In the genomic region with DNA sequence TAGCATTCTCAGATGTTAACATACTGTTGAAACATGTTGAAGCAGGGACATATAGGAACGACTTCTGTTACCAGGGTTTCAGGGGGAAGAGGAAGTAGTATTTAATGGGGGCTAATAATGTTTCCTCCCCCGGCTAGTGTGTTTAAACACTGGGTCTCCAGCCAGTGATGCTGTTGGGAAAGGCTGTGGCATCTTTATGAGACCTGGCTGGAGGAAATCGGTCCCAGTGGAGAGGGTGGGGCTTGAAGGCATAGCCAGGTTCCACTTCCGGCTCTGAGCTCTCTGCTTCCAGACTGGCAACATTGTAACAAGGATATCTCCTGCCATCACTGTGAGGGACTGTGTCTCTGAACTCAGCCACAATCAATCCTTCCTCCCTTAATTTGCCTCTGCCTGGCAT, we compare ENCODE assay signal across 11 mouse cellular contexts.
DNase-seq lines count a peak whose midpoint lies in the region; ATAC-seq and TF ChIP-seq lines count a peak whose summit lies in the region.
"Had no signal": no experiment of that assay in that cellular context is flagged by ENCODE, and none has a peak within 500 bp of the region (broad histone marks: within the 10 kb centered on the region; RNA-seq: fewer than 3 reads in every experiment).

No protein-coding gene starts in this region.

- 0 out of 2 replicates have a peak, but pooled peaks cover 6% of the 10 kb centered on the region for H3K9me3 ChIP-seq in lung, embryonic 15.5 days
- H3K9me3 ChIP-seq in stomach, embryonic 15.5 days, result no peaks in the 10 kb centered on the region

- H3K4me2 ChIP-seq in lung, embryonic 15.5 days, result no peak overlapping the region; the same call in 1 of the 2 replicates
- no peak overlapping the region for H3K4me2 ChIP-seq in stomach, embryonic 15.5 days

- intact Hi-C loops in heart, adult 2 months (cut with DNase I), result loop anchor here (2.0 to 5.0 kb wide), 3 partner anchors 38 to 122 kb away; no protein-coding TSS in a partner anchor

- TF ChIP-seq CTCF in heart, adult 2 months (IDR thresholded peaks at IDR 0.05), result no peak

- H3K27me3 ChIP-seq in heart, adult 2 months (ENCODE audit: control insufficient read depth, insufficient read depth, low read length), result no peaks in the 10 kb centered on the region
- no peaks in the 10 kb centered on the region for H3K27me3 ChIP-seq in lung, embryonic 15.5 days
- no peaks in the 10 kb centered on the region for H3K27me3 ChIP-seq in stomach, embryonic 15.5 days (replicated peaks)

- DNase-seq in heart, adult 2 months, result no peak
- no peak for DNase-seq in heart, adult 8-10 months (ENCODE audit: low spot score)
- no peak for DNase-seq in lung, postnatal 4 days
- DNase-seq in kidney, postnatal 10 days, result peak; percentile 67
- DNase-seq in thymus, postnatal 10 days (ENCODE audit: low spot score in 2 of 2), result no peak
- no peak for DNase-seq in frontal cortex, postnatal 25 days (ENCODE audit: low spot score in 2 of 2)
- DNase-seq: cerebellum, adult 11-12 months had no signal

- no peak for TF ChIP-seq POLR2A in heart, adult 2 months (IDR thresholded peaks at IDR 0.05; ENCODE audit: insufficient read depth, low read depth, low read length)

- H3K27ac ChIP-seq in heart, adult 2 months, result peak overlapping the region; percentile 54
- H3K27ac ChIP-seq in lung, embryonic 15.5 days, result peak overlapping the region; percentile 64
- H3K27ac ChIP-seq in stomach, embryonic 15.5 days, result peak overlapping the region; percentile 27; the same call in 1 of the 2 replicates
- H3K27ac ChIP-seq: left cerebral cortex, adult 2 months had no signal

- H3K4me3 ChIP-seq in heart, adult 2 months, result no peak overlapping the region
- H3K4me3 ChIP-seq in lung, embryonic 15.5 days, result no peak overlapping the region
- no peak overlapping the region for H3K4me3 ChIP-seq in stomach, embryonic 15.5 days (replicated peaks)
- H3K4me3 ChIP-seq: left cerebral cortex, adult 2 months; midbrain, embryonic 10.5 days had no signal

- ATAC-seq in lung, embryonic 15.5 days (ENCODE audit: borderline replicate concordance, extremely low read depth, low FRiP score, low TSS enrichment), result no peak
- no peak for ATAC-seq in stomach, embryonic 15.5 days (ENCODE audit: insufficient read depth, low FRiP score, low read depth)

- TF ChIP-seq EP300 in heart, adult 2 months (IDR thresholded peaks at IDR 0.05; ENCODE audit: insufficient read depth, low read depth, low read length), result 0 out of 2 replicates have a peak, but pooled peaks have one; percentile 13

- no peaks in the 10 kb centered on the region for H3K36me3 ChIP-seq in heart, adult 2 months (ENCODE audit: control insufficient read depth, insufficient read depth, low read length)
- H3K36me3 ChIP-seq in lung, embryonic 15.5 days, result no peaks in the 10 kb centered on the region
- no peaks in the 10 kb centered on the region for H3K36me3 ChIP-seq in stomach, embryonic 15.5 days
- H3K36me3 ChIP-seq: midbrain, embryonic 10.5 days had no signal

- H3K9ac ChIP-seq in heart, adult 2 months (ENCODE audit: low read depth, low read length), result no peak overlapping the region
- H3K9ac ChIP-seq in lung, embryonic 15.5 days, result no peak overlapping the region
- no peak overlapping the region for H3K9ac ChIP-seq in stomach, embryonic 15.5 days

- H3K4me1 ChIP-seq in heart, adult 2 months (ENCODE audit: control insufficient read depth, insufficient read depth, low read length), result peaks cover 19% of the 10 kb centered on the region
- peaks cover 13% of the 10 kb centered on the region for H3K4me1 ChIP-seq in lung, embryonic 15.5 days
- 0 out of 2 replicates have a peak, but pooled peaks cover 7% of the 10 kb centered on the region for H3K4me1 ChIP-seq in stomach, embryonic 15.5 days
- H3K4me1 ChIP-seq: midbrain, embryonic 10.5 days had no signal

- H3K79me2 ChIP-seq in heart, adult 2 months (replicated peaks; ENCODE audit: control insufficient read depth, insufficient read depth, low read length), result no peaks in the 10 kb centered on the region

- 35% methylated on average over 4 of the region's 4 CpGs for WGBS in heart, adult 2 months
- WGBS in lung, embryonic 15.5 days, result 24% methylated on average over 4 of the region's 4 CpGs
- 20% methylated on average over 4 of the region's 4 CpGs for WGBS in stomach, embryonic 15.5 days
